Mouse (Mus musculus) adrenal gland, adult 18-20 months (tissue): ENCODE measurements around the gene Foxd3. TPM values are rescaled to one million over a fixed set of nuclear protein-coding genes. Genes with fewer than 3 reads are reported as not detected.
A peak's percentile ranks its signal among the peaks of the same experiment; 100 is the strongest.
"Not testable (repeated sequence)": the region's sequence is repeated elsewhere in the genome, so short reads cannot be mapped to it uniquely, and the experiment has no call there.

Experiments used
- DNase-seq, 2 experiments: peaks; one replicate each; pipeline ENCODE4 v3.0.0; 2021 to 2022; ENCODE audit warnings: low spot score in 2 of 2
- long read RNA-seq, 2 experiments: library from polyadenylated mRNA; stranded (forward); transcript quantifications; one replicate each; pipeline ENCODE4 v2.0.0; 2021
- total RNA-seq, 2 experiments: library from RNA; stranded (reverse); gene quantifications; 1 replicate in 1 of 2; 2 replicates in 1 of 2; pipeline ENCODE4 v1.2.3; 2021

The Foxd3 gene
- under 1 TPM; 0.50 to 0.99 TPM for total RNA-seq
- long read RNA-seq, experiment 1, partial matches to known transcripts, result 0 of 1 reads
- long read RNA-seq, experiment 1, other reads (novel, unspliced or antisense), result 0 of 1 reads
- long read RNA-seq, experiment 2, result 0 reads

GRCm38 (mm10) chr4:99655937-99656604 is at the start of gene Foxd3:
Gene Foxd3, plus strand, starts transcription at chr4:99656299.
- peak in 1 of 2 experiments; percentile 20 for DNase-seq

- no peak for DNase-seq
These were observed 43.9 kb upstream of the Foxd3 start for GRCm38 (mm10) chr4:99612156-99612555.

GRCm38 (mm10) chr4:99612609-99613350 is 43.3 kb upstream of the Foxd3 start:
- DNase-seq, result no peak

DNA sequence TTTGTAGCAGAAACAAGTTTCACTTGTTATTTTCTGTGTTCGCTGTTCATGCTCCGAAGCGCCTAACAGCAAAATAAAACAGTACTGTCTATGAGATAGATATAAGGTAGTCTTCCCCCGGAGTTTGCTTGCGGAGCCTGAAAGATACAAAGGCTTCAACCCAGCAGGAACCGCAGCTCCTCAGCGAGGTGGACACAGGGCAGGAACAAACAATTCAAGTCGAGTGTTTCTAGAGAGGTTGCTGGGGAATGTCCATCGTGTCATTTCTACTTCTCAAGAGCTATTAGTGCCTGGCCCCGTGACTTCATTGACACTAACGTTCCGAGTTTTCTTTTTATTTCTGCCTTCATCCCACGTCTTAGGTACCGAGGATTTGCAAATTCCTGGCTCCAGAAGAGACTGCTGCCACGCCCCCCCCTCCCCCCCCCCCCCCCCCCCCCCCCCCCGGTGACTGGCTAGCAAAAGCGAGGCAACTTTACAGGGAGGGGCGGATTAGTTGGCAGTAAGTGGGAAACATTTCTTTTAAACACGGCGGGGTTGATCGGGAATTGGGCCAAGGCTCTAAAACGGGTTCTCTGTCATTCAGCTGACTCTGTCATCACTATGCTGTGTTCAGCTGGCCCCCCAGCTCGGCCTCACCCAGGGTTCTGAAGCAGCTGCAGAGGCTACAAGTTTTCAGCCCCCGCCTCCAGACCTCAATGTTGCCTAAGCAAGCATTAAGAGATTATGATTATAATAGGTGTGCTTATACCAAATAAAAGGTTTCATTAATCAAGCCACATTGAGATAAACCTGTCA is 29.9 kb upstream of the Foxd3 start:
- DNase-seq, result no peak

DNA sequence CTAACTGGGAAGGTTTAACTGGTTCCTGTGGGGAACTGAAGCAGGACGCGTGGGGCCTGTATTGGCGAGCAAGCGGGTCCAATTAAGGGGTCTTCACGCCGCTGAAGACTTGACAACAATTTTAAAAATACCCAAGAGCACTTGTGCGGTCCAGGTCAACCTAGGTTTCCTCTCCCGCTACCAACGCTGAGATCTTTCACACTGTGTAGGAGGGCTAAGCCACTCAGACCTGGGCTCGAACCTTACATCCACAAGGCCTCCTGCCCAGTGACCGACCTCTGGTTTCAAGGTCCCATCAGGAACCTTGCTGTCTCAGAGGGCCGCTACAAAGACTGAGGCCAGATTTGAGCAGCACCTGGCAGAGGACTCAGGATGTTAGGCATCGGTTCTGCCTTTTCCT is 29.0 kb upstream of the Foxd3 start:
- DNase-seq, result no peak

- DNase-seq, result no peak
These were observed 20.1 kb upstream of the Foxd3 start for GRCm38 (mm10) chr4:99636038-99636437.

GRCm38 (mm10) chr4:99636711-99637110 is 19.4 kb upstream of the Foxd3 start:
- DNase-seq, result no peak

- not testable (repeated sequence) for DNase-seq
These were observed 15.5 kb upstream of the Foxd3 start for GRCm38 (mm10) chr4:99640619-99641018.

- no peak for DNase-seq
These were observed 14.2 kb upstream of the Foxd3 start for GRCm38 (mm10) chr4:99641920-99642319.

- no peak for DNase-seq
These were observed 10.5 kb upstream of the Foxd3 start for GRCm38 (mm10) chr4:99645560-99645959.

DNA sequence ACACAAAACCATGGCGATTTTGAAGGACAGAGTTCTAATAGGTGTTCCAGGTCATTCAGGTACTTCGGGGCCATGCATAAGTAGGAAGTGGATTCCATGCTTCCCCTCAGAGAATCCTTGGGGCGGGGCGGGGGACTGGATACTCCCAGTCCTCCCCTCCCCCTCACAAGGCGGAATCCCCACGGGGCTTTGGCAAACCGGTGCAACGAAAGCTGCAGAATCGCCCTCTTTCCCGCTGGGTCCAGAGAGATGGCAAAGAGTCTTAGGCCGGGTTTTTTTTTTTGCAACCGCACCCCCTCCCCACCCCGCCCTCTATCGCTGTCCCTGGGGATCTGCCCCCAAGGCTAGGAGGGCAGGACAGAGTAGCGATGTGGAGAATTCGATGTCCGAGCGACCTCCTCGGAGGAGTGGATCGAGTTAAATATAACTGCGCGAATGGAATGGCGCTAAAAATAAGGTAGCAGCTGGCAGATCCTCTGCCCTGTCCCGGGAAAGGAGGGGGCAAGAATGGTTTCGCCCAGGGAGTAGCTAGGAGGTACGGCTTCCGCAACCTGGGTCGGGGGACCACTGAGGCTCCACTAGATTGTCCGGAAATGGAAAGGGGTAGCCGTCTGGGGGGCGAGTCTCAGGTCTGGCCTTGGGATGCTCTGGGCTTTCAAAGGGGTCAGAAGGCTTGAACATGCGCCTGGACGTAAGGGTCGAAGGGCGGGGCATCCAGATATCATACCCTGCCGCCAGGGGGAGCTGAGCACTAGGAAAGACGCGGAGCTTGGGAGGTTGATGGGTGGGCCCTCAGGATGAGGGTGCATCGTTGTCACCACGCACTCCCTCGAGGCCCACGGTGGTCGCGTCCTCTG is 5.8 kb upstream of the Foxd3 start:
- DNase-seq, result peak in 1 of 2 experiments; percentile 26

GRCm38 (mm10) chr4:99650945-99651690 is 5.0 kb upstream of the Foxd3 start:
- no peak for DNase-seq

GRCm38 (mm10) chr4:99651823-99652450 is 4.2 kb upstream of the Foxd3 start:
- DNase-seq, result no peak

- DNase-seq, result no peak
These were observed 3.4 kb upstream of the Foxd3 start for GRCm38 (mm10) chr4:99652576-99653210.

DNA sequence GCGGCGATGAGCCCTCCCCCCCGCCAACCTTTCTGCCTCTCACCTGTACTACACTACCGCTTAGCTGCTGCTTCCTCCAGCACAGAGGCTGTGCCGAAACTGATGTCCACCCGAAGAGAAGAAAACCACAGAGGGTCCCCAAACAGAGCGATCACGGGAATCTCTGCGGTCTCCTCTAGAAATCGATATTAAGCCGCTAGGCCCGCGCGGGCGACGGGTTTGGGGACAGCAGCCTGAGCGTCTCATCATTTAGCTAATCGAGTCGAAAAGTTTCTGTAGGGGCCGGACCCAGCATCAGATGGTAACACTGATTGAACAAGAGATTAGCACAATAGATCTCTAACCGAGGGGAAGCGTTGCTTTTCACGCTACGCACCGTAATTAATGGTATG is 2.9 kb upstream of the Foxd3 start:
- DNase-seq, result no peak

DNA sequence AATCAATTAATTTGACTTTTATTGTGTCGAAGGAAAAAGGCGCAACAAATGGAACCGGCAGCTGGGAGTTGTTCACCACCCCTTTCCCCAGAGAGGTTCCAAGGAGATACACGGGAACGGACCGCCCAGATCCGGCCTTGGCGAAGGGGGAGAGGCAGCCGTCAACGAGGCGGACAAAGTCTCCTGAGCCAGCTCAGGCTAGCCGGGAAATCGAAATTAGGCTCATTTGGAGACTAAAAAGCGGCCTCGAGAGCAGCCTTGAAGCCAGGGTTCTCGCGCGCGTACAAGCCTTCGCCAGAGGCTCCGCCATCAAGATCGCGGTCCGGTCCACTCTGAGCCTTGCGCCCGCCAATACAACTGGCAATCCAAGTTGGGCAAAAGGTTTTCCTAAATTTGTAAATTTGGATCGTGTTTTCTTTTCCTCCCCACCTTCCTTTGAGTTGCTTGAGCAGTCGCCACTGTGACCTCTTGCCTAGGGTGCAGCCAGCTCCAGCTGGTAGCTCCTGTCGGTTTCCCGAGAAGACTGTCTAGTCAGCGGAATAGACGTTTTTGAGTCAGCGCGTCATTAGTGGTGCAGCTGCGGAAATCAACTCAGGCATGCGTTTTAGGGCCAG is 2.4 kb upstream of the Foxd3 start:
- peak in 1 of 2 experiments; percentile 17 for DNase-seq

GRCm38 (mm10) chr4:99654621-99655296 is 1.3 kb upstream of the Foxd3 start:
- DNase-seq, result no peak
